Mouse (Mus musculus) A20 (cell line): Measurements from ENCODE around the gene Ppox.

Experiments
- DNase-seq: peaks from one replicate; pipeline ENCODE4 v3.0.0-alpha.2; 2011; ENCODE audit warnings: low read depth, low spot score

Ppox gene

GRCm38 (mm10) chr1:171285096-171285892 lies 4.3 kb upstream of the Ppox start:
- DNase-seq: no peak

- no peak for DNase-seq
Observed at GRCm38 (mm10) chr1:171284491-171284890, 3.5 kb upstream of the Ppox start.

GRCm38 (mm10) chr1:171283188-171284160 lies 2.5 kb upstream of the Ppox start:
- no peak for DNase-seq

GRCm38 (mm10) chr1:171282086-171282805 lies 1.3 kb upstream of the Ppox start:
- no peak for DNase-seq

- DNase-seq: peak; percentile 91
Observed at GRCm38 (mm10) chr1:171281528-171281923, 540 bp upstream of the Ppox start.

GRCm38 (mm10) chr1:171280250-171280915 lies 603 bp downstream of the Ppox start:
- DNase-seq: no peak

GRCm38 (mm10) chr1:171279721-171280120 lies 1.3 kb downstream of the Ppox start:
- no peak for DNase-seq

GRCm38 (mm10) chr1:171279012-171279705 lies 1.8 kb downstream of the Ppox start:
- no peak for DNase-seq

- no peak for DNase-seq
Observed at GRCm38 (mm10) chr1:171278436-171278835, 2.5 kb downstream of the Ppox start.

GRCm38 (mm10) chr1:171277736-171278135 lies 3.2 kb downstream of the Ppox start:
- no peak for DNase-seq

- DNase-seq: no peak
Observed at GRCm38 (mm10) chr1:171276110-171276748, 4.8 kb downstream of the Ppox start.

GRCm38 (mm10) chr1:171275144-171275734 lies 5.7 kb downstream of the Ppox start:
- no peak for DNase-seq

GRCm38 (mm10) chr1:171274171-171274570 lies 6.8 kb downstream of the Ppox start:
- DNase-seq: no peak

- no peak for DNase-seq
Observed at GRCm38 (mm10) chr1:171272086-171272485, 8.9 kb downstream of the Ppox start.

- DNase-seq: no peak
Observed at GRCm38 (mm10) chr1:171271622-171272021, 9.4 kb downstream of the Ppox start.

GRCm38 (mm10) chr1:171271196-171271595 lies 9.8 kb downstream of the Ppox start:
- no peak for DNase-seq

- no peak for DNase-seq
Observed at GRCm38 (mm10) chr1:171270573-171270900, 10.4 kb downstream of the Ppox start.

- DNase-seq: peak; percentile 93
Observed at GRCm38 (mm10) chr1:171269848-171270572, 11.0 kb downstream of the Ppox start, which contains the start of gene B4galt3. Gene B4galt3 (plus strand): TSS chr1:171270328.

- no peak for DNase-seq
Observed at GRCm38 (mm10) chr1:171268341-171268740, 12.6 kb downstream of the Ppox start.
